Mouse (Mus musculus): ENCODE results near the gene Nup210l.
A peak's percentile ranks its signal among the peaks of the same experiment; 100 is the strongest.

Gene Nup210l

GRCm38 (mm10) chr3:90103938-90104337 is at the start of gene Nup210l:
Gene Nup210l (plus strand): TSS chr3:90104132.
- DNase-seq = no peak

- DNase-seq = no peak
These were observed 42.4 kb upstream of the Nup210l start for GRCm38 (mm10) chr3:90061549-90061948.

- DNase-seq = no peak
These were observed 41.4 kb upstream of the Nup210l start for GRCm38 (mm10) chr3:90062539-90062938.

GRCm38 (mm10) chr3:90064383-90064782 is 39.5 kb upstream of the Nup210l start:
- DNase-seq = no peak

- DNase-seq = peak; percentile 58 to 67
These were observed 38.4 kb upstream of the Nup210l start for GRCm38 (mm10) chr3:90065553-90065952.

GRCm38 (mm10) chr3:90067851-90068250 is 36.1 kb upstream of the Nup210l start:
- no peak for DNase-seq

GRCm38 (mm10) chr3:90069688-90070087 is 34.2 kb upstream of the Nup210l start:
- DNase-seq = no peak

GRCm38 (mm10) chr3:90072294-90072693 is 31.6 kb upstream of the Nup210l start, which contains the start of gene Tpm3:
Gene Tpm3 (plus strand): TSS chr3:90072649.
- no peak for DNase-seq

- peak; percentile 87 to 89 for DNase-seq
These were observed 26.8 kb upstream of the Nup210l start for GRCm38 (mm10) chr3:90076921-90077716.

- no peak for DNase-seq
These were observed 25.7 kb upstream of the Nup210l start for GRCm38 (mm10) chr3:90078224-90078623.

- DNase-seq = peak; percentile 90 to 92
These were observed 24.7 kb upstream of the Nup210l start for GRCm38 (mm10) chr3:90079133-90079762.

GRCm38 (mm10) chr3:90079763-90080497 is 24.0 kb upstream of the Nup210l start:
- DNase-seq = peak; percentile 67 to 69

GRCm38 (mm10) chr3:90080498-90080863 is 23.5 kb upstream of the Nup210l start:
- DNase-seq = no peak

- DNase-seq = no peak
These were observed 22.3 kb upstream of the Nup210l start for GRCm38 (mm10) chr3:90081365-90082240.

- DNase-seq = peak; percentile 42 to 50
These were observed 20.9 kb upstream of the Nup210l start for GRCm38 (mm10) chr3:90083034-90083433.

GRCm38 (mm10) chr3:90083698-90084324 is 20.1 kb upstream of the Nup210l start:
- no peak for DNase-seq

GRCm38 (mm10) chr3:90084790-90085189 is 19.1 kb upstream of the Nup210l start:
- no peak for DNase-seq

GRCm38 (mm10) chr3:90085281-90085680 is 18.7 kb upstream of the Nup210l start:
- DNase-seq = no peak

GRCm38 (mm10) chr3:90086068-90086467 is 17.9 kb upstream of the Nup210l start:
- no peak for DNase-seq

- DNase-seq = no peak
These were observed 15.3 kb upstream of the Nup210l start for GRCm38 (mm10) chr3:90088617-90089016.

GRCm38 (mm10) chr3:90090892-90091291 is 13.0 kb upstream of the Nup210l start:
- no peak for DNase-seq

- DNase-seq = no peak
These were observed 9.5 kb upstream of the Nup210l start for GRCm38 (mm10) chr3:90094453-90094852.

Data from cerebellum, postnatal 14 days (tissue).